Mouse (Mus musculus): Measurements from ENCODE around the gene Catsperg1. TPM values are rescaled to one million over a fixed set of nuclear protein-coding genes. Genes with fewer than 3 reads are reported as not detected.

Gene Catsperg1
- 0.63 and 1.2 TPM in 2 replicates for polyA plus RNA-seq (2015; fragmentation: Nextera tagmentation; extraction: Ambion mirVana)

DNA sequence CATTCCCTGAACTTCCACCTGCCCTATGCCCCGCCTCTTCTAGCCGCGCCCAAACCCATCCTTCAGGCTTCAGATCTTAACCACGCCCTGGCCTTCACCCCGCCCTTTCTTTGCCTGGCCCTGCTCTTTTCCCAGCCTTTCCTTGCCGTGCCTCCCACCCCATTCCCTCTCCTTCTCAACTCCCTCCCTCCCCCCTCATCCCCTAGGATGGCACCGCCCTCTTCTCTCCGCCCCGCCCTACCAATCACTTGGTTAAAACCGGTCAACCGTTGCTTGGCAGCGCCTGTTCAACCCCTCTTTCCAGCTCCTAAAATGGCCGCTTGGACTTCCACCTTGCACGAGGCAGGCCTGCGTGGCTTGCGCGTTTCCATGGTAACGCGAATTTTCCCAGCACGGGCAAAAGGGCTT, at the start of gene Catsperg1:
Catsperg1 (minus strand) TSS at position 361 of the 408 bp plus-strand sequence.
- H3K27me3 ChIP-seq (ENCODE audit: insufficient read depth, low read length): no peaks in the 10 kb centered on the region
- peak; percentile 71 for ATAC-seq (ENCODE audit: low FRiP score, low TSS enrichment)
- peaks cover 14% of the 10 kb centered on the region; the same call in 1 of the 2 replicates for H3K4me1 ChIP-seq (ENCODE audit: insufficient read depth, low read length)
- peaks cover 23% of the 10 kb centered on the region for H3K9me3 ChIP-seq (ENCODE audit: low read length)
- peak within 1 kb of the TSS; percentile 36 for H3K4me2 ChIP-seq (replicated peaks; ENCODE audit: low read depth, low read length)
- H3K27ac ChIP-seq (ENCODE audit: low read length): no peak within 1 kb of the TSS
- H3K4me3 ChIP-seq (ENCODE audit: low read length): peak within 1 kb of the TSS; percentile 11; the same call in 1 of the 2 replicates
- WGBS: 2% methylated on average over 20 of the region's 20 CpGs
- no peak within 1 kb of the TSS for H3K9ac ChIP-seq (replicated peaks; ENCODE audit: low read length)
- H3K36me3 ChIP-seq (ENCODE audit: insufficient read depth, low read length): 0 out of 2 replicates have a peak, but pooled peaks cover 4% of the 10 kb centered on the region

DNA sequence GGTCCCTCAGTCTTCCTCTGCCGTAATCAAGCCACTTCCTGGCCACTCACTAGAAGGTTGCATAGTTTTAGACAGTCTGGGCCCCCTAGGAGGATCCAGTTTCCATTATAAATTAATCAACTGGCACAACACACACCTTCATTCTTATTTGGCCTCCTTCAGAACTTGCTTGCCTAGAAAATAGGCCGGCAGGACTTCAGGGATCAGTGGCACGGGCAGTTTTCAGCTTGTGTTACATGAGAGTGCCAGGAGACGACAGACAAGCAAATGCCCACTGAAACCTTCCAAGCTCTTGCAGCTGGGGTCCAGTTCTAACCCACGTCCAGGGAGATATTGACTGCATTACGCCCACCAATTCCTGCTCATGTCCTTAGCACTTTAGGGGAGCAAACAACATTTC, 48.3 kb upstream of the Catsperg1 start:
- H3K27me3 ChIP-seq (ENCODE audit: insufficient read depth, low read length): no peaks in the 10 kb centered on the region
- no peaks in the 10 kb centered on the region for H3K9me3 ChIP-seq (ENCODE audit: low read length)
- no peak overlapping the region for H3K9ac ChIP-seq (replicated peaks; ENCODE audit: low read length)
- H3K27ac ChIP-seq (ENCODE audit: low read length): 0 out of 2 replicates have a peak overlapping the region, but pooled peaks have one; percentile 0
- 40% methylated on average over 6 of the region's 6 CpGs for WGBS
- no peak for ATAC-seq (ENCODE audit: low FRiP score, low TSS enrichment)
- no peaks in the 10 kb centered on the region for H3K36me3 ChIP-seq (ENCODE audit: insufficient read depth, low read length)
- H3K4me2 ChIP-seq (replicated peaks; ENCODE audit: low read depth, low read length): no peak overlapping the region
- H3K4me3 ChIP-seq (ENCODE audit: low read length): no peak overlapping the region
- peaks cover 32% of the 10 kb centered on the region for H3K4me1 ChIP-seq (ENCODE audit: insufficient read depth, low read length)

DNA sequence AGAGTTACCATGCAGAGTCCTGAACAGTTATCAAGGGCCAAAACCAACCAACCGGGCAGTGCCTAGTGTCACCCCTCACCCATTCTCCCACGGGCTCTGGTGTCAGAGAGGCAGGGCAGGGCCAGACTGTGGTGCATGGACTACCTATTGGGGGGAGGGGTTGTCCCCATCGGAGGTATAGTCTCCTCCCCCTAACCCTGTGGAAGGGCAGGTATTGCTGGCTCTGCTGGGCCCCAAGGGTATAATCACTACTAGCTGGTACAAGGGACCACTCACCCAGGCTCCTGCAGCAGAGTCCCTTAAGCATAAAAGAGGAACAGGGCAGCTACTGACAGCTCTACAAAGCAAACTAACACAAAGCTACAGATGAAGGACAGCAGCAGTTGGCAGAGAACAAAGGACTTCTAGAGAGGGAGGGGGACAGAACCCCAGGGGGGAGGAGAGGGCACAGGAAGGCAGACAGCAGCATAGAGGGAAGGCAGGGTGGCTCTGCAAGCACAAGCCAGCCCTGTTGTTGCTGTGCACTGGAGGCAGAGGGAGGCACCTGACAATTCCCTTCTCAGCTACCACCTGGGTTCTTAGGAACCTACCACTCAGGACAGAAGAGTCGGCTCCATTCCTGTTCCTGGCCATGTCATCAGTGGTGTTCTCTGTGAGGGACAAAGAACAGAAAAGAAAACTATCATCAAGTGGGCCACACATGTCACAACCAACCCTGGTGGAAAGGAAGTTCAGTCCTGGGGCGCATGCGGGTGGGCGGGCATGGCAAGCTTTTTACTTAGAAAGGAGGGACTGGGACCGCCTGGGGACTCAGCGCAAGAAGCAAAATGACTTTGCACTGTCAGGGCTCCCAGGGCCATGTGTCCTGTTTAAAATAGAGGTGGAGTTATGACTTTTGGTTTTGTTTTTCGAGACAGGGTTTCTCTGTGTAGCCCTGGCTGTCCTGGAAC, 46.2 kb upstream of the Catsperg1 start:
- H3K9me3 ChIP-seq (ENCODE audit: low read length): no peaks in the 10 kb centered on the region
- 81% methylated on average over 10 of the region's 10 CpGs for WGBS
- peaks cover 4% of the 10 kb centered on the region; the same call in 1 of the 2 replicates for H3K36me3 ChIP-seq (ENCODE audit: insufficient read depth, low read length)
- no peak overlapping the region for H3K4me3 ChIP-seq (ENCODE audit: low read length)
- H3K9ac ChIP-seq (replicated peaks; ENCODE audit: low read length): no peak overlapping the region
- no peak for ATAC-seq (ENCODE audit: low FRiP score, low TSS enrichment)
- no peak overlapping the region for H3K27ac ChIP-seq (ENCODE audit: low read length)
- H3K27me3 ChIP-seq (ENCODE audit: insufficient read depth, low read length): no peaks in the 10 kb centered on the region
- peaks cover 20% of the 10 kb centered on the region for H3K4me1 ChIP-seq (ENCODE audit: insufficient read depth, low read length)
- no peak overlapping the region for H3K4me2 ChIP-seq (replicated peaks; ENCODE audit: low read depth, low read length)

DNA sequence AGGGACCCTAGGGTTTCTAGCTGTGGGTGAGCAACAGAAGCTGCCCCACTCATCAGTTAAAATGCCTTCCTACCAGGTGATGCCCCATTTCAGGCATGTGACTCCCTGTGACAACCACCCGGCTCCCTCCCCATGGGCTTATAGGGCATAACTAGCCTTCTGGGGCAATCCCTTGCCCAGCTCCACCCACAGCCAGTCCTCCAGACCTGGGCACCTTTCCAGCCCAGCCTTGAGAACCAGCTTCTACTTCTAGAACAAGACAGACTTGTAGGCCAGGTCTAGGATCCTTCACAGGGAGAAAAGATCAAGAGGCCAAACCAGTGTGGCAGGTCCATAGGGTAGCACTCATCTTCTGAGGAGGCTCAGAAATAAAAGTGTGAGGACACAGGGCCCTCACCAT, 43.5 kb upstream of the Catsperg1 start:
- Histone ChIP-seq H3K27me3 (ENCODE audit: insufficient read depth, low read length) (no peaks in the 10 kb centered on the region), H3K4me3 (ENCODE audit: low read length) (no peak overlapping the region), H3K36me3 (ENCODE audit: insufficient read depth, low read length) (peaks cover 8% of the 10 kb centered on the region; the same call in 1 of the 2 replicates), H3K4me2 (replicated peaks; ENCODE audit: low read depth, low read length) (no peak overlapping the region), H3K9me3 (ENCODE audit: low read length) (no peaks in the 10 kb centered on the region), H3K9ac (replicated peaks; ENCODE audit: low read length) (no peak overlapping the region), H3K27ac (ENCODE audit: low read length) (no peak overlapping the region), H3K4me1 (ENCODE audit: insufficient read depth, low read length) (peaks cover 16% of the 10 kb centered on the region)
- ATAC-seq (ENCODE audit: low FRiP score, low TSS enrichment): no peak
- 85% methylated on average over 1 of the region's 1 CpGs for WGBS

DNA sequence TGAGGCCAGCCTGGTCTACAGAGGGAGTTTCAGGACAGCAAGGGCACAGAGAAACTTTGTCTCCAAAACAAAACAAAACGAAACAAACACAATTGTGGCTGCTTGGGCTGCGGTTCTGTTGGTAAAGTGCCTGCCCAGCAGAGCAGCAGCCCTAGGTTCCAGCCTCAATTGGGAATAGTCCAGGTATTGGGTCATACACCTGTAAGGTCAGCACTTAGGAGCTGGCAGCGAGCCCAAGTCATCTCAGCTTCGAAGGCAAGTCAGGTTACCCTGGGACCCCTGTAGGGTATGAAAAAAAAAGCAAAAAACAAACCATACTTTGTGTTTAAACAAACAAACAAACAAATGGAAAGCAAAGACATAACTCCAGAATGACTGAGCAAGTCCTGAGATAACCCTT, 42.0 kb upstream of the Catsperg1 start:
- no peak overlapping the region for H3K4me2 ChIP-seq (replicated peaks; ENCODE audit: low read depth, low read length)
- no peak for ATAC-seq (ENCODE audit: low FRiP score, low TSS enrichment)
- WGBS: 76% methylated on average over 4 of the region's 4 CpGs
- no peak overlapping the region for H3K9ac ChIP-seq (replicated peaks; ENCODE audit: low read length)
- 0 out of 2 replicates have a peak, but pooled peaks cover 8% of the 10 kb centered on the region for H3K4me1 ChIP-seq (ENCODE audit: insufficient read depth, low read length)
- no peaks in the 10 kb centered on the region for H3K27me3 ChIP-seq (ENCODE audit: insufficient read depth, low read length)
- H3K36me3 ChIP-seq (ENCODE audit: insufficient read depth, low read length): peaks cover 8% of the 10 kb centered on the region; the same call in 1 of the 2 replicates
- no peaks in the 10 kb centered on the region for H3K9me3 ChIP-seq (ENCODE audit: low read length)
- H3K4me3 ChIP-seq (ENCODE audit: low read length): no peak overlapping the region
- no peak overlapping the region for H3K27ac ChIP-seq (ENCODE audit: low read length)

DNA sequence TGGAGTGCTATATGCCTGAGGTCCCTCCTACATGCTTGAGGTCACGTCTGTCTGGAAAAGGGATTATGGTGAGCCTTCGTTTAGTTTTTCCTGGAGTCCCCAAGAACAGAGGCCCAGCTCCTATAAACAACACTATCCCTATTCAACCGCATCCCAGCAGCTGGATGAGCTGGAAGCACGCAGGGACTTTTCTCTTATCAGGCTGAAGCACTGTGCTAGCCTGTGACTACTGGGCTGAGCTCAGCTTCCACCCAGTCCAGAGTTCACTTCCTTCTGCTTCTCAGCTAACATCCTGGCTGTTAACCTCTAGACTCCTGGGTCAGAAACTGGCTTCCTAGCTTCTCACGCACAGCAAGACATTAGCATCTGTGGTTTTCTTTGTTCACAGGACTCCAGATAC, 40.0 kb upstream of the Catsperg1 start:
- WGBS: 25% methylated on average over 5 of the region's 5 CpGs
- peaks cover 13% of the 10 kb centered on the region; the same call in 1 of the 2 replicates for H3K4me1 ChIP-seq (ENCODE audit: insufficient read depth, low read length)
- H3K9me3 ChIP-seq (ENCODE audit: low read length): no peaks in the 10 kb centered on the region
- H3K27me3 ChIP-seq (ENCODE audit: insufficient read depth, low read length): no peaks in the 10 kb centered on the region
- ATAC-seq (ENCODE audit: low FRiP score, low TSS enrichment): 0 out of 2 replicates have a peak, but pooled peaks have one; percentile 33
- H3K27ac ChIP-seq (ENCODE audit: low read length): no peak overlapping the region
- peaks cover 8% of the 10 kb centered on the region; the same call in 1 of the 2 replicates for H3K36me3 ChIP-seq (ENCODE audit: insufficient read depth, low read length)
- no peak overlapping the region for H3K9ac ChIP-seq (replicated peaks; ENCODE audit: low read length)
- no peak overlapping the region for H3K4me3 ChIP-seq (ENCODE audit: low read length)
- no peak overlapping the region for H3K4me2 ChIP-seq (replicated peaks; ENCODE audit: low read depth, low read length)

DNA sequence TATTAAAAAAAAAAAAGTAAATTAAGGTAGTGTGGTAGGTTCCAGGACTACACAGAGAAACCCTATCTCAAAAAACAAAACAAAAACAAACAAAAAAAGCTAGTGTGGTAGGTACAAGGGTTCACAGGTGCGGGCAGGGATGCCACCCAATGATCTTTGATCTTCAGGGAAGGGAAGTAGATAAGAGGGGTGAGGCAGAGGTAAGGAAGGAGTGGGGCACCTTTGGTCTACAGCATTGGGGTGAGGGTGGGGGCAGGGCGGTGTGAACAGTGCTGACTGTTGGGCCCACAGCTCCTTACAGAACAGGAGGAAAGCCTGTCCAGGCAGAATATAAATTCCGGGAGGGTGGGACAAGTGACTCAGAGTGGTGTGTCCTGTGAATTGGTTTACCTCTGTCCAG, 37.3 kb upstream of the Catsperg1 start:
- WGBS: 68% methylated on average over 3 of the region's 3 CpGs
- Histone ChIP-seq H3K36me3 (ENCODE audit: insufficient read depth, low read length) (peaks cover 9% of the 10 kb centered on the region; the same call in 1 of the 2 replicates), H3K27me3 (ENCODE audit: insufficient read depth, low read length) (no peaks in the 10 kb centered on the region), H3K9me3 (ENCODE audit: low read length) (no peaks in the 10 kb centered on the region), H3K27ac (ENCODE audit: low read length) (no peak overlapping the region), H3K4me2 (replicated peaks; ENCODE audit: low read depth, low read length) (no peak overlapping the region), H3K9ac (replicated peaks; ENCODE audit: low read length) (no peak overlapping the region), H3K4me3 (ENCODE audit: low read length) (no peak overlapping the region), H3K4me1 (ENCODE audit: insufficient read depth, low read length) (peaks cover 25% of the 10 kb centered on the region)
- ATAC-seq (ENCODE audit: low FRiP score, low TSS enrichment): no peak

DNA sequence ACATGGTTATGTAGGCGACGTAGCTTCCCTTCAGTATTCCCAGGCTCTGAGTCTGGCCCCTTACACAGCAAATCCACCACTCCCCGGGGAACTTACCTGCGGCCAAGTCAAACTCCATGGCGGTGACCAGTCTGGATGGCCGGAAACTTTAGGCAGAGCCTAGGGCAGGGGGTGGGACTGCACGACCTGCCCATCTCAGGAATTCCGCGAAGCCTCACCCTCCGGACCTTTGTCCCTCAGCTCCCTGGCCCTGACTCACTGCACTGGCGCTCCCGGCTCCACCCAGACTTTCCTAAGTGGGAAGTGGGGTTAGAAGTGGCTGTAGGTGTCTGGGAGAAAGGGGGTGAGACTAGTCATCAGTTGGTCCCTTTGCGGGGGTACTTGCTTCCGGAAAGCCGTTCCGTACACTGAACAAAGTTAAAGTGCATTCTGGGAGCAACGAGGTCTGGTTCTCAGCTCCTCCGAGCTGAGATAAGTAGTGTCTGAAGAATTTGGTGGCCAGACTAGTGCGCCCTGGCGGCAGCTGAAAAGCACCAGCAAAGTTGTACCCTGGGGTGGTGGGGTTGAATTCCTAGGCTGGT, 34.5 kb upstream of the Catsperg1 start, which contains the start of gene 2200002D01Rik:
2200002D01Rik (minus strand) TSS at position 206 of the 581 bp plus-strand sequence.
- peak; percentile 83 for ATAC-seq (ENCODE audit: low FRiP score, low TSS enrichment)
- Histone ChIP-seq H3K4me1 (ENCODE audit: insufficient read depth, low read length) (peaks cover 20% of the 10 kb centered on the region), H3K4me3 (ENCODE audit: low read length) (peak within 1 kb of the TSS; percentile 37), H3K9ac (replicated peaks; ENCODE audit: low read length) (peak within 1 kb of the TSS; percentile 37), H3K27ac (ENCODE audit: low read length) (peak within 1 kb of the TSS; percentile 35; the same call in 1 of the 2 replicates), H3K9me3 (ENCODE audit: low read length) (no peaks in the 10 kb centered on the region), H3K4me2 (replicated peaks; ENCODE audit: low read depth, low read length) (peak within 1 kb of the TSS; percentile 55), H3K27me3 (ENCODE audit: insufficient read depth, low read length) (no peaks in the 10 kb centered on the region), H3K36me3 (ENCODE audit: insufficient read depth, low read length) (peaks cover 18% of the 10 kb centered on the region)
- 11% methylated on average over 20 of the region's 20 CpGs for WGBS

DNA sequence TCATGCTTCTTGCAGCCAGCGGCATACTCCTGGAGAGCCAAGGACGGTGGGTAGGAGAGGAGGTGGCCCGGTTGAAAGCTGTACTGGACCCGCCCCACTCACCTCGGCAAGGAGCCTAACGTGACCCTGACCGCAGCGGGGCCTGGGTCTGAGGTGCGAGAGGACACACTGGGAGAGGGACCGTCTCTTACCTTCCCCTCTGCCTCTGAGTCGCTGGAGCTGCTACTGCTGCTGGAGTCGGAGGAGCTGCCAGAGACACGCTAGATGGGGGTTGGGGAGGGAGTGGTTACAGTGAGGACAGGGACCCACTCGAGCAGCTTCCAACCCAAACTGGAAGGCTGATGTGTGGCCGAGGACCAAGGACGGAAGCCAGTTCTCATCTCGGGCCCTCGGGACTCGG, 33.9 kb upstream of the Catsperg1 start:
- H3K27me3 ChIP-seq (ENCODE audit: insufficient read depth, low read length): no peaks in the 10 kb centered on the region
- H3K4me2 ChIP-seq (replicated peaks; ENCODE audit: low read depth, low read length): peak overlapping the region; percentile 55
- H3K9ac ChIP-seq (replicated peaks; ENCODE audit: low read length): peak overlapping the region; percentile 37
- H3K4me1 ChIP-seq (ENCODE audit: insufficient read depth, low read length): peaks cover 20% of the 10 kb centered on the region
- peak; percentile 18; the same call in 1 of the 2 replicates for ATAC-seq (ENCODE audit: low FRiP score, low TSS enrichment)
- H3K9me3 ChIP-seq (ENCODE audit: low read length): no peaks in the 10 kb centered on the region
- WGBS: 16% methylated on average over 19 of the region's 19 CpGs
- peaks cover 18% of the 10 kb centered on the region for H3K36me3 ChIP-seq (ENCODE audit: insufficient read depth, low read length)
- peak overlapping the region; percentile 37 for H3K4me3 ChIP-seq (ENCODE audit: low read length)
- H3K27ac ChIP-seq (ENCODE audit: low read length): no peak overlapping the region
